Mouse (Mus musculus) adrenal gland, postnatal 10 days (tissue): ENCODE data around the gene Itgae. TPM values are rescaled to one million over a fixed set of nuclear protein-coding genes. Genes with fewer than 3 reads are reported as not detected.

Source experiments
- total RNA-seq, 2 experiments: library from RNA; stranded (reverse); gene quantifications; 2 replicates each; pipeline ENCODE4 v1.2.3; 2021

The Itgae gene
- total RNA-seq, 2 experiments from 2014 or later, result 0.82 to 0.90 TPM

Other genes starting within 250 kb of the Itgae start
- gene Atp2a3, start 129.4 kb upstream of the Itgae start, total RNA-seq, result 10 to 100 TPM; 20.1 to 26.6 TPM
- gene P2rx1, start 91.5 kb upstream of the Itgae start, total RNA-seq, result 1 to 10 TPM; 1.3 TPM
- gene Camkk1, start 71.6 kb upstream of the Itgae start, total RNA-seq, result 1 to 10 TPM; 1.3 to 1.9 TPM
- gene Ncbp3, start 42.8 kb upstream of the Itgae start, total RNA-seq, result 10 to 100 TPM in 1 of 2 experiments, 1 to 10 TPM in 1; 9.1 to 11.7 TPM
- gene Haspin, start 47.7 kb downstream of the Itgae start, total RNA-seq, result 1 to 10 TPM; 3.0 to 3.7 TPM
- 10 to 100 TPM; 14.8 to 26.1 TPM for gene P2rx5, start 69.8 kb downstream of the Itgae start, total RNA-seq
- 100 to 1,000 TPM; 121 to 122 TPM for gene Emc6, start 86.5 kb downstream of the Itgae start, total RNA-seq
- 10 to 100 TPM; 72.5 TPM for gene Tax1bp3, start 86.5 kb downstream of the Itgae start, total RNA-seq
- gene Ctns, start 108.5 kb downstream of the Itgae start, total RNA-seq, result 10 to 100 TPM; 14.6 to 17.1 TPM
- 1 to 10 TPM; 9.4 to 9.6 TPM for gene Shpk, start 108.9 kb downstream of the Itgae start, total RNA-seq
- under 1 TPM; 0.15 to 0.24 TPM for gene Trpv1, start 143.7 kb downstream of the Itgae start, total RNA-seq
- under 1 TPM; 0.12 to 0.15 TPM for gene Trpv3, start 176.8 kb downstream of the Itgae start, total RNA-seq
- gene Aspa, start 239.0 kb downstream of the Itgae start, total RNA-seq, result 10 to 100 TPM; 24.9 to 27.4 TPM
- under 1 TPM in 1 of 2 experiments, not detected in 1; 0.21 TPM for gene Gm49340, start 239.2 kb downstream of the Itgae start, total RNA-seq
- gene Spata22, start 239.2 kb downstream of the Itgae start, total RNA-seq, result 1 to 10 TPM; 4.3 to 4.6 TPM